Mouse (Mus musculus) forebrain, embryonic 11.5 days (tissue): ENCODE data around the gene Tsen34. TPM values are rescaled to one million over a fixed set of nuclear protein-coding genes. Genes with fewer than 3 reads are reported as not detected.
A peak's percentile ranks its signal among the peaks of the same experiment; 100 is the strongest.

ENCODE experiments used
- ATAC-seq: fragments of 200-750 bp; cut with Nextera tagmentation; replicated peaks from 2 replicates; pipeline ENCODE4 v1.8.0; 2017; ENCODE audit warnings: moderate TSS enrichment; ENCODE audit not compliant: low FRiP score
- DNase-seq: peaks from one replicate; pipeline ENCODE4 v3.0.0-alpha.2; 2017; ENCODE audit warnings: low spot score
- H3K27ac ChIP-seq: fragments of 300-500 bp; sonication (generic); 2 replicates; pipeline ENCODE4 v1.5.1; 2014; ENCODE audit warnings: low read depth, low read length
- H3K27me3 ChIP-seq: fragments of 300-500 bp; sonication (generic); 2 replicates; pipeline ENCODE4 v1.6.1; 2014; ENCODE audit warnings: mild to moderate bottlenecking, low read length, mixed read lengths; ENCODE audit not compliant: control insufficient read depth, insufficient read depth
- H3K36me3 ChIP-seq: fragments of 300-500 bp; sonication (generic); 2 replicates; pipeline ENCODE4 v1.6.1; 2014; ENCODE audit warnings: mild to moderate bottlenecking, low read length, moderate library complexity, mixed read lengths; ENCODE audit not compliant: control insufficient read depth, insufficient read depth
- H3K4me1 ChIP-seq: fragments of 300-500 bp; sonication (generic); replicated peaks from 2 replicates; pipeline ENCODE4 v1.6.1; 2014; ENCODE audit warnings: low read length, mixed read lengths; ENCODE audit not compliant: control insufficient read depth, insufficient read depth
- H3K4me2 ChIP-seq: fragments of 300-500 bp; sonication (generic); 2 replicates; pipeline ENCODE4 v1.6.1; 2014; ENCODE audit warnings: low read depth, mild to moderate bottlenecking, low read length, moderate library complexity, mixed read lengths; ENCODE audit not compliant: severe bottlenecking
- H3K4me3 ChIP-seq: fragments of 300-500 bp; sonication (generic); 2 replicates; pipeline ENCODE4 v1.5.1; 2014; ENCODE audit warnings: low read depth, low read length
- H3K9ac ChIP-seq: fragments of 300-500 bp; sonication (generic); 2 replicates; pipeline ENCODE4 v1.6.1; 2014; ENCODE audit warnings: low read length
- H3K9me3 ChIP-seq: fragments of 300-500 bp; sonication (generic); 2 replicates; pipeline ENCODE4 v1.6.1; 2016; ENCODE audit warnings: low read length, mixed read lengths; ENCODE audit not compliant: control insufficient read depth
- WGBS: fragments of 180-500 bp; shearing (Covaris S2); extraction: QIAGEN DNeasy Blood & Tissue Kit; methylation state at CpG from one replicate; pipeline ENCODE4 v1.1.7; 2014; 5-methylcytosine and 5-hydroxymethylcytosine counted together
- polyA plus RNA-seq: library from polyadenylated mRNA; unstranded; fragments of >200 nt; fragmentation: Nextera tagmentation; extraction: Ambion mirVana; gene quantifications from 2 replicates; pipeline ENCODE4 v1.2.1, GENCODE M21; 2014

Tsen34 gene
- polyA plus RNA-seq, 1 experiment from 2014 or later, result 243 TPM

- DNase-seq, result no peak
- Histone ChIP-seq H3K4me3 (no peak overlapping the region), H3K27ac (no peak overlapping the region), H3K4me2 (no peak overlapping the region), H3K9me3 (no peaks in the 10 kb centered on the region), H3K9ac (no peak overlapping the region), H3K4me1 (no peaks in the 10 kb centered on the region), H3K27me3 (no peaks in the 10 kb centered on the region), H3K36me3 (peaks cover 59% of the 10 kb centered on the region)
- WGBS, result 92% methylated on average over 4 of the region's 4 CpGs
- ATAC-seq, result no peak
Observed at GRCm38 (mm10) chr7:3656966-3657365, 35.7 kb upstream of the Tsen34 start.

GRCm38 (mm10) chr7:3658578-3658977 lies 34.1 kb upstream of the Tsen34 start:
- no peaks in the 10 kb centered on the region for H3K9me3 ChIP-seq

GRCm38 (mm10) chr7:3664524-3665214 lies 28.0 kb upstream of the Tsen34 start:
- peaks cover 16% of the 10 kb centered on the region for H3K4me1 ChIP-seq
- 34% methylated on average over 15 of the region's 15 CpGs for WGBS
- DNase-seq, result no peak

More at GRCm38 (mm10) chr7:3658578-3658977, 34.1 kb upstream of the Tsen34 start:
- no peaks in the 10 kb centered on the region for H3K27me3 ChIP-seq
- no peak overlapping the region for H3K9ac ChIP-seq
- peaks cover 2% of the 10 kb centered on the region; the same call in 1 of the 2 replicates for H3K4me1 ChIP-seq
- H3K4me3 ChIP-seq, result no peak overlapping the region
- no peak for DNase-seq
- WGBS, result 95% methylated on average over 14 of the region's 14 CpGs
- no peak for ATAC-seq
- H3K36me3 ChIP-seq, result peaks cover 51% of the 10 kb centered on the region
- H3K4me2 ChIP-seq, result no peak overlapping the region
- no peak overlapping the region for H3K27ac ChIP-seq

GRCm38 (mm10) chr7:3665215-3666114 lies 27.2 kb upstream of the Tsen34 start, which contains the start of gene Leng1:
Gene Leng1, minus strand, starts transcription at chr7:3665840.
- Histone ChIP-seq H3K4me2 (peak within 1 kb of the TSS; percentile 79), H3K36me3 (peaks cover 11% of the 10 kb centered on the region), H3K9ac (peak within 1 kb of the TSS; percentile 79), H3K9me3 (no peaks in the 10 kb centered on the region), H3K4me3 (peak within 1 kb of the TSS; percentile 69), H3K27me3 (no peaks in the 10 kb centered on the region), H3K4me1 (peaks cover 16% of the 10 kb centered on the region), H3K27ac (peak within 1 kb of the TSS; percentile 73)
- DNase-seq, result peak; percentile 94
- WGBS, result 5% methylated on average over 45 of the region's 45 CpGs
- peak; percentile 99 for ATAC-seq

More at GRCm38 (mm10) chr7:3664524-3665214, 28.0 kb upstream of the Tsen34 start:
- Histone ChIP-seq H3K36me3 (peaks cover 18% of the 10 kb centered on the region), H3K4me3 (peak overlapping the region; percentile 69), H3K27ac (peak overlapping the region; percentile 73; the same call in 1 of the 2 replicates), H3K9me3 (no peaks in the 10 kb centered on the region), H3K9ac (peak overlapping the region; percentile 79), H3K27me3 (no peaks in the 10 kb centered on the region), H3K4me2 (peak overlapping the region; percentile 79)
- peak; percentile 43 for ATAC-seq

- ATAC-seq, result no peak
- H3K4me3 ChIP-seq, result no peak overlapping the region
- no peaks in the 10 kb centered on the region for H3K27me3 ChIP-seq
- peaks cover 2% of the 10 kb centered on the region; the same call in 1 of the 2 replicates for H3K36me3 ChIP-seq
- no peaks in the 10 kb centered on the region for H3K9me3 ChIP-seq
- 17% methylated on average over 14 of the region's 14 CpGs for WGBS
- peaks cover 16% of the 10 kb centered on the region for H3K4me1 ChIP-seq
- H3K9ac ChIP-seq, result peak overlapping the region; percentile 1; the same call in 1 of the 2 replicates
- H3K4me2 ChIP-seq, result no peak overlapping the region
- H3K27ac ChIP-seq, result no peak overlapping the region
- DNase-seq, result no peak
Observed at GRCm38 (mm10) chr7:3666921-3667391, 25.7 kb upstream of the Tsen34 start.

- ATAC-seq (peak; percentile 90), DNase-seq (peak; percentile 87)
- no peak overlapping the region for H3K9ac ChIP-seq
- H3K27ac ChIP-seq, result no peak overlapping the region
- WGBS, result 69% methylated on average over 10 of the region's 10 CpGs
- H3K27me3 ChIP-seq, result no peaks in the 10 kb centered on the region
- H3K36me3 ChIP-seq, result no peaks in the 10 kb centered on the region
- no peaks in the 10 kb centered on the region for H3K4me1 ChIP-seq
- H3K4me3 ChIP-seq, result no peak overlapping the region
- H3K4me2 ChIP-seq, result no peak overlapping the region
- H3K9me3 ChIP-seq, result no peaks in the 10 kb centered on the region
Observed at GRCm38 (mm10) chr7:3674507-3675227, 18.0 kb upstream of the Tsen34 start.

- 79% methylated on average over 3 of the region's 3 CpGs for WGBS
- no peak for ATAC-seq
- no peak overlapping the region for H3K4me3 ChIP-seq
- H3K27me3 ChIP-seq, result no peaks in the 10 kb centered on the region
- no peak overlapping the region for H3K9ac ChIP-seq
- no peak for DNase-seq
- H3K4me1 ChIP-seq, result no peaks in the 10 kb centered on the region
- H3K36me3 ChIP-seq, result no peaks in the 10 kb centered on the region
- no peaks in the 10 kb centered on the region for H3K9me3 ChIP-seq
- H3K27ac ChIP-seq, result no peak overlapping the region
- H3K4me2 ChIP-seq, result no peak overlapping the region
Observed at GRCm38 (mm10) chr7:3675228-3675548, 17.5 kb upstream of the Tsen34 start.

GRCm38 (mm10) chr7:3676371-3676770 lies 16.3 kb upstream of the Tsen34 start:
- WGBS, result 90% methylated on average over 12 of the region's 12 CpGs
- ATAC-seq, result no peak

More at GRCm38 (mm10) chr7:3676371-3676770, 16.3 kb upstream of the Tsen34 start:
- Histone ChIP-seq H3K4me1 (no peaks in the 10 kb centered on the region), H3K36me3 (no peaks in the 10 kb centered on the region), H3K4me3 (no peak overlapping the region), H3K27ac (no peak overlapping the region), H3K9ac (no peak overlapping the region), H3K9me3 (no peaks in the 10 kb centered on the region), H3K27me3 (no peaks in the 10 kb centered on the region), H3K4me2 (no peak overlapping the region)
- no peak for DNase-seq
